Mouse (Mus musculus) embryo, embryonic 10.5 days (tissue): ENCODE data around the gene Jph4.
A peak's percentile ranks its signal among the peaks of the same experiment; 100 is the strongest.

Experiments used
- DNase-seq: peaks from one replicate; pipeline ENCODE4 v3.0.0-alpha.2; 2015; ENCODE audit warnings: low spot score

The Jph4 gene

DNA sequence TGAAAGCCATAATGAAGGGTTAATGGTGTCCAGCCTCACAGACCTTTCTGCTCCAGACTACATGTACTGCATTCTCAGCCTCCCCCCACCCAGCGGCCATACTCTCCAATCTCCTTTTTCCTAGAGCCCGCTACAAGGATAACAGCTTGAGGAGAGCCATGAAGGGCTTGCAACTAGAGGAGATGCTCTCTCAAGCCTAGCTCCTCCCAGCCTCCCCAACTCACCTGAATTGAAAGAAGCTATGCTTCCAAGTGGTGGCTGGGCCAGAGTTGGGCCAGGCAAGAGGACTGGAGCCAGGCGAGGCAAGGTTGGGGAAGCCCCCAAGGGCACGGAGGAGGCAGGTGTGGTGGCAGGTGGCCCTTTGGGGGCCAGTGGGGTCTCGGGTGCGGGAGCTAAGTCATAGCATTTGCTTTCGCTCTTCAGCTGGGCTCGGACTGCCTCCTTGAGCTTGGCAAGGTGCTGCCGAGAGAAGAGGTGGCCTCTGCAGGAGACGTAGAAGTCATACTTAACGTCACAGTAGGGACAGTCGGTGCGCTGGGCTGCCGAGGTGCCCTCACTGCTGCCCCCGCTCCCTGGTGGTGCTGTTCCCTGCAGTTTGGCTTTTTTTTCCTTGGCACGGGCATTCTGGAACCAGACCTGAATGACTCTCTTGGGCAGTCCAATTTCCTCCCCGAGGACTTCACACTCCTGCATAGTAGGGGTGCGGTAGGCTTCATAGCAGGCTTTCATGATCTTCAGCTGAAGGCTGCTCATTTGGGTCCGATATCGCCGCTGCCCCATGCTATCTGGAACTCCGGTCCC lies 53.0 kb downstream of the Jph4 start:
- no peak for DNase-seq

DNA sequence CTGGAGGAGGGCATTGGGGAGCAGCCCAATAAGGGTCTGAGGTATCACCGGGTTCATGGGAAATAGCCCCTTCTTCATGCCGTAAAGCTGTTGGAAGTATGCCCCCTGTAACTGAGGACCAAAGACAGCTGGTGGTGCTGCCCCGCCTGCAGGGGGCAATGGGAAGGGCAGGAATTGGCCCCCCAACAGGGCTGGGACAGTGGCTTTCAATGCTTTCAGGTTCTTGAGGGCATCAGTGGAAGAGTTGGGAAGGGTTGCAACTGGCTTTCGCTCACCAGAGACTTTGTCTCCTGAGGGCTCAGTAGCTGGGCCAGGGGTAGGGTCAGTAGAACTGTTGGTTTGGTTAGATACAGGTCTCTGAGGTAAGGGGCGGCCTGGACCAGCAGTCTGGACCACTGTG lies 53.6 kb downstream of the Jph4 start:
- DNase-seq: no peak

DNA sequence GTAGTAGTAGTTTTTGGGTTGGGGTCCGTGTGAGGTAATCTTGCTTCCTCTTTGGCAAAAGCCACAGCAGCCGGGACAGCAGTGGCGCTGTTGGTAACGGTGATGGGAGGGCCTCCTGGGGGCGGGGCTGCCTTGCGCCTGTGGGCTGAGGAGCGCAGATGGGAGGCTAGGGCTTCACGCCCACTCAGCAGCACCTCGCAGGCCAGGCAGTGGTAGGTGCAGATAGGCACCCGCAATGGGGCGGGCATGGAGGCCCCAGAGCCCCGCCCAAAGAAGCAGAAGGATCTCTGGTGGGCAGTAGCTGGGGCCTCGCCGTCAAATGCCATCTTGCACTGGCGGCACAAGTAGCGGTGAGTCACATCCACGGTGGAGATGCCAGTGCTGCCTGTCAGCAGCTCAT lies 54.1 kb downstream of the Jph4 start:
- peak; percentile 42 for DNase-seq

DNA sequence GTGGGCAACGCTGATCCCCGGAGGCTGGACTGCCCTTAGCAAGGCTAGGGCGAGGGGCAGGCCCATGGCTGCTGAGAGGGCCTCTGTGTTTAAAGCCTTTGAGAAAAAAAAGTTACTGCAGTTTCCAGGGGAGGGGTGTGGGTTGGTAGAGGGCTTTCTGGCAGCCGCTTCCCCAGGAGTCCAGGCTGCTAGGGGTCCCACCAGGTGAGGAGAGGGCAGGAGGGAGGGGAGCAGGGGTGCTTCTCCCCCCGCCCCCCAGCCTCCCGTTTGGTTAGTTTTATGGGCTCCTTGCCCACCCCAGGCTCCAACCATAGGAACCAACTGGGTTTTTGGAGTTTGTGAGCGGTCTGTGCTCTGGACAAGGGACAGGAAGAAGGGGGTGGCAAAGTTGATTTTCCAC lies 54.9 kb downstream of the Jph4 start:
- DNase-seq: no peak

DNA sequence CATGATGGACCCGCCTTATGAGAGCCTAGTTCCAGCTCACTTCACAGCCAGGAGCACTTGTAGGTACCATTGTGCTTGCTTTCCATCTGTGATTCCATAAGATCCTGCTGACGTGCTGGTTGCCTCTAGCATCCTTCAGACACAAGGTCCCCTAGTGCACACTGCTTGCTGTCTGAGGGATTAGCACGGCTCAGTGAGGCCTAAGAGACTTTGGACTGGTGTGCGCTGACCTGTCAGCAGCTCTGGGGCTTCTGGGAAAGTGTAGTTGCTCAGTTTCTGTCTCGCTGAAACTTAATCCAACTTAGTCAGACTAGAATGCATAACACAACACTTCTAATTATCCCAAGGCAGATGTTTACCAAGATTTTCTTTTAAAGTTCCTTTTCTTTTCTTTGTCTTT lies 56.8 kb downstream of the Jph4 start:
- DNase-seq: peak; percentile 28

DNA sequence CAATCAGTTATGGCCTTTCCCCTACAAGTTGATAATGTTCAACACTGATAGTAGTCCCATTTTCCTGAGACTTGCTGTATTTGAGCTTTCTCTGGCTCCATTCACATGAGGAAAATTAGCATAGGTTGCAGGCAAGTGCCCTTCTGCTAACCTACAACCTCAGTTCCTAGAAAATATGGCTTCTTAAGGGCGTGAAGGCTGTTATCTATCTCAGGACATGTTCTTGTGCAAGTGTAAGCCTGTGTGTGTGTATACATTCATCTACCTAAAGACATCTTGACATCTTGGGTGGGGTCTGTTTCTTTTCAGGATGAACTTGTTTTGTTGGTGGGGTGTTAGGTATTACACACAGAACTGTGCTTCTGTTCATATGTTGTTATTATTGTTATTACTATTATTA lies 57.7 kb downstream of the Jph4 start:
- no peak for DNase-seq
